7 mouse cellular contexts compared by ENCODE assay signal in genomic region chr4:133087177-133087714, GRCm38 (mm10). TPM values are rescaled to one million over a fixed set of nuclear protein-coding genes. Genes with fewer than 3 reads are reported as not detected.
DNase-seq lines count a peak whose midpoint lies in the region; ATAC-seq and TF ChIP-seq lines count a peak whose summit lies in the region.

No protein-coding gene starts in this region.

- no peak overlapping the region for H3K4me3 ChIP-seq in kidney, adult 2 months (ENCODE audit: insufficient read depth, low read depth, low read length)
- H3K4me3 ChIP-seq in spleen, adult 2 months (ENCODE audit: extremely low read depth, insufficient read depth, insufficient read length), result no peak overlapping the region
- H3K4me3 ChIP-seq in limb, embryonic 13.5 days, result no peak overlapping the region

- no peak for TF ChIP-seq CTCF in kidney, adult 2 months (conservative IDR thresholded peaks at IDR 0.05; ENCODE audit: insufficient read depth, insufficient read length, low read depth, low read length)
- no peak for TF ChIP-seq CTCF in spleen, adult 2 months (IDR thresholded peaks at IDR 0.05; ENCODE audit: extremely low read depth, insufficient read depth, insufficient read length, insufficient replicate concordance)

- no peaks in the 10 kb centered on the region for H3K9me3 ChIP-seq in limb, embryonic 13.5 days

- WGBS in kidney, adult 2 months, result 78% methylated on average over 6 of the region's 6 CpGs
- 74% methylated on average over 6 of the region's 6 CpGs for WGBS in spleen, adult 2 months
- WGBS in limb, embryonic 13.5 days, result 89% methylated on average over 6 of the region's 6 CpGs

- no peaks in the 10 kb centered on the region for H3K36me3 ChIP-seq in kidney, adult 2 months (ENCODE audit: control insufficient read depth, insufficient read depth, low read length)
- H3K36me3 ChIP-seq in spleen, adult 2 months (ENCODE audit: control insufficient read depth, insufficient read depth, low read length), result no peaks in the 10 kb centered on the region
- H3K36me3 ChIP-seq in limb, embryonic 13.5 days, result no peaks in the 10 kb centered on the region

- no peak for ATAC-seq in limb, embryonic 13.5 days (ENCODE audit: low FRiP score, low read depth)
- no peak for ATAC-seq in monocyte, adult 5-6 weeks (replicated peaks; ENCODE audit: insufficient number of reproducible peaks, low FRiP score, low TSS enrichment, poor library complexity, severe bottlenecking)

- TF ChIP-seq POLR2A in kidney, adult 2 months (IDR thresholded peaks at IDR 0.05; ENCODE audit: low read depth, low read length), result no peak
- no peak for TF ChIP-seq POLR2A in spleen, adult 2 months (IDR thresholded peaks at IDR 0.05; ENCODE audit: low read depth, low read length)

- H3K4me2 ChIP-seq in limb, embryonic 13.5 days (replicated peaks), result no peak overlapping the region

- peaks cover 37% of the 10 kb centered on the region for H3K4me1 ChIP-seq in kidney, adult 2 months (ENCODE audit: control insufficient read depth, insufficient read depth, low read length)
- H3K4me1 ChIP-seq in spleen, adult 2 months (ENCODE audit: control insufficient read depth, insufficient read depth, insufficient read length), result peaks cover 55% of the 10 kb centered on the region
- peaks cover 79% of the 10 kb centered on the region for H3K4me1 ChIP-seq in limb, embryonic 13.5 days

- H3K27me3 ChIP-seq in kidney, adult 2 months (replicated peaks; ENCODE audit: control insufficient read depth, insufficient read depth, low read length), result no peaks in the 10 kb centered on the region
- no peaks in the 10 kb centered on the region for H3K27me3 ChIP-seq in spleen, adult 2 months (ENCODE audit: control insufficient read depth, insufficient read depth, low read length)
- no peaks in the 10 kb centered on the region for H3K27me3 ChIP-seq in limb, embryonic 13.5 days

- H3K9ac ChIP-seq in limb, embryonic 13.5 days, result 0 out of 2 replicates have a peak overlapping the region, but pooled peaks have one; percentile 31

- peak overlapping the region; percentile 12; the same call in 1 of the 2 replicates for H3K27ac ChIP-seq in kidney, adult 2 months (ENCODE audit: insufficient read depth, low read depth, low read length)
- peak overlapping the region; percentile 18; the same call in 1 of the 2 replicates for H3K27ac ChIP-seq in spleen, adult 2 months (ENCODE audit: insufficient read depth, low read length)
- peak overlapping the region; percentile 58 for H3K27ac ChIP-seq in limb, embryonic 13.5 days

- no peak for DNase-seq in kidney, adult 2 months
- no peak for DNase-seq in kidney, postnatal 10 days
- no peak for DNase-seq in spleen, adult 2 months (ENCODE audit: low read depth in 1 of 2, low spot score in 2 of 2)
- no peak for DNase-seq in spleen, adult 12 weeks (ENCODE audit: low spot score)
- DNase-seq in T-cell, adult 2 months (ENCODE audit: low spot score), result no peak

RNA-seq across cellular contexts. Expression of gene Wasf2, which starts 43.1 kb away (rescaled TPM):
- polyA plus RNA-seq in kidney, adult 2 months (2012; rRNA removed), result 37.0 and 45.7 TPM in 2 replicates
- polyA plus RNA-seq in spleen, adult 2 months (2012; rRNA removed), result 76.2 and 87.6 TPM in 2 replicates
- polyA plus RNA-seq in limb, embryonic 13.5 days (2015; fragmentation: Nextera tagmentation; extraction: Ambion mirVana), result 114 and 132 TPM in 2 replicates
- total RNA-seq in monocyte, adult 5-6 weeks (2017), result 66.9 to 107 TPM (median 85.9 TPM) in 3 replicates
